Mouse (Mus musculus) liver, adult 2 months (tissue): ENCODE measurements around the gene Klkb1.

ENCODE experiments used
- CTCF ChIP-seq: fragments of 200-500 bp; IDR thresholded peaks from 2 replicates; pipeline ENCODE4 v1.5.1; 2011; ENCODE audit warnings: low read depth, low read length, control low read depth
- POLR2A ChIP-seq: fragments of 200-500 bp; IDR thresholded peaks from 2 replicates; pipeline ENCODE4 v1.6.1; 2011; ENCODE audit warnings: low read length, control low read depth; ENCODE audit not compliant: insufficient read depth; ENCODE audit errors: extremely low read depth

DNA sequence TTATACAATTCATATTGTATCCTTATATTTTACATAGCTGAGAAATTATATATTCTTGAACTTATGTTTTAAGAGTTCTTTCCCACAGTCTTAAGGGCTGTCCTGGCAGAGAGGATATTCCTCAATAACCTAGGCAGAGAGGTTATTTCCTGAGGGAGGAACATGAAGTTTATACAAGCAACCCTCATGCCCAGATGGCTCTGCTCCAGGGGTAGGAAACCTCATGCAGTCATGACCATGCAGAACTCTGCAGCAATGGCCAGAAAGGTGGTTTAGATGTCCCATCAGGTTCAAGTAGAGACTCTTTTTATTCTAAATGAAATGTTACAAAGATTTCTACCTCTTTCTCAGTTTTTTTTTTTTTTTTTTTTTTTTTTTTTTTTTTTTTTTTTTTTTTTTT is 25.6 kb downstream of the Klkb1 start:
- no peak for TF ChIP-seq CTCF
- no peak for TF ChIP-seq POLR2A
